Mouse (Mus musculus) lung, postnatal 14 days (tissue): ENCODE measurements around the gene Psmf1.

Experiments
- DNase-seq: peaks from one replicate; pipeline ENCODE4 v3.0.0; 2021

Gene Psmf1

GRCm38 (mm10) chr2:151743845-151744244 is at the start of gene Psmf1:
Gene Psmf1 (minus strand): TSS chr2:151744186.
- DNase-seq: no peak

- no peak for DNase-seq
Observed at GRCm38 (mm10) chr2:151791156-151791555, 47.2 kb upstream of the Psmf1 start.

- DNase-seq: no peak
Observed at GRCm38 (mm10) chr2:151790169-151790568, 46.2 kb upstream of the Psmf1 start.

GRCm38 (mm10) chr2:151788221-151788977 is 44.4 kb upstream of the Psmf1 start:
- no peak for DNase-seq

- no peak for DNase-seq
Observed at GRCm38 (mm10) chr2:151783493-151783892, 39.5 kb upstream of the Psmf1 start.

- DNase-seq: no peak
Observed at GRCm38 (mm10) chr2:151777366-151777765, 33.4 kb upstream of the Psmf1 start.

- peak; percentile 29 for DNase-seq
Observed at GRCm38 (mm10) chr2:151773476-151773875, 29.5 kb upstream of the Psmf1 start.

- no peak for DNase-seq
Observed at GRCm38 (mm10) chr2:151772169-151772568, 28.2 kb upstream of the Psmf1 start.

- no peak for DNase-seq
Observed at GRCm38 (mm10) chr2:151764557-151764956, 20.6 kb upstream of the Psmf1 start.

GRCm38 (mm10) chr2:151758806-151759353 is 14.9 kb upstream of the Psmf1 start:
- no peak for DNase-seq

GRCm38 (mm10) chr2:151757451-151757850 is 13.5 kb upstream of the Psmf1 start:
- no peak for DNase-seq

GRCm38 (mm10) chr2:151756277-151757061 is 12.5 kb upstream of the Psmf1 start:
- no peak for DNase-seq

GRCm38 (mm10) chr2:151751330-151751729 is 7.3 kb upstream of the Psmf1 start:
- no peak for DNase-seq

GRCm38 (mm10) chr2:151747847-151748705 is 4.1 kb upstream of the Psmf1 start:
- peak; percentile 75 for DNase-seq

GRCm38 (mm10) chr2:151742850-151743679 is 921 bp downstream of the Psmf1 start:
- DNase-seq: no peak

- DNase-seq: no peak
Observed at GRCm38 (mm10) chr2:151742084-151742483, 1.9 kb downstream of the Psmf1 start.

- DNase-seq: peak; percentile 89
Observed at GRCm38 (mm10) chr2:151740741-151741526, 3.1 kb downstream of the Psmf1 start.

GRCm38 (mm10) chr2:151739505-151739904 is 4.5 kb downstream of the Psmf1 start:
- DNase-seq: no peak

GRCm38 (mm10) chr2:151739081-151739480 is 4.9 kb downstream of the Psmf1 start:
- DNase-seq: no peak

GRCm38 (mm10) chr2:151738460-151738859 is 5.5 kb downstream of the Psmf1 start:
- DNase-seq: no peak

GRCm38 (mm10) chr2:151735422-151735821 is 8.6 kb downstream of the Psmf1 start:
- DNase-seq: no peak
